Mouse (Mus musculus): ENCODE data around the gene S100a3. TPM values are rescaled to one million over a fixed set of nuclear protein-coding genes. Genes with fewer than 3 reads are reported as not detected.

Gene S100a3
- not detected for polyA plus RNA-seq (2014; fragmentation: Illumina TruSeq; extraction: RNeasy Lipid Tissue Mini Kit (QIAGEN cat#74804); ENCODE audit: low read depth, low replicate concordance)

GRCm38 (mm10) chr3:90560008-90560628, at the start of gene S100a3:
Gene S100a3, plus strand, starts transcription at chr3:90560578.

GRCm38 (mm10) chr3:90513796-90514590, 46.4 kb upstream of the S100a3 start, which contains the start of the genes S100a1 and S100a13:
Gene S100a1, minus strand, starts transcription at chr3:90514392.
Gene S100a13, plus strand, starts transcription at chr3:90514435.

GRCm38 (mm10) chr3:90526580-90526979, 33.8 kb upstream of the S100a3 start, which contains the start of gene S100a14:
Gene S100a14, plus strand, starts transcription at chr3:90526856.

GRCm38 (mm10) chr3:90537141-90537904, 23.1 kb upstream of the S100a3 start, which contains the start of gene S100a16:
Gene S100a16, plus strand, starts transcription at chr3:90537254.

GRCm38 (mm10) chr3:90589947-90590346, 29.6 kb downstream of the S100a3 start, which contains the start of gene S100a2:
Gene S100a2, plus strand, starts transcription at chr3:90590247.

GRCm38 (mm10) chr3:90601486-90602110, 41.2 kb downstream of the S100a3 start, which contains the start of gene Gm42674:
Gene Gm42674, plus strand, starts transcription at chr3:90601904.

GRCm38 (mm10) chr3:90603623-90604022, 43.2 kb downstream of the S100a3 start, which contains the start of gene S100a4:
Gene S100a4, plus strand, starts transcription at chr3:90603771.

GRCm38 (mm10) chr3:90608223-90608622, 47.8 kb downstream of the S100a3 start, which contains the start of gene S100a5:
Gene S100a5, plus strand, starts transcription at chr3:90608523.

GRCm38 (mm10) chr3:90612728-90613291, 52.4 kb downstream of the S100a3 start, which contains the start of gene S100a6:
Gene S100a6, plus strand, starts transcription at chr3:90612882.

Other genes with a start within 250 kb of the S100a3 start
- not detected for gene Slc27a3, start 170.6 kb upstream of the S100a3 start, polyA plus RNA-seq (2014; fragmentation: Illumina TruSeq; extraction: RNeasy Lipid Tissue Mini Kit (QIAGEN cat#74804); ENCODE audit: low read depth, low replicate concordance)
- 19.1 TPM for gene Ints3, start 127.0 kb upstream of the S100a3 start, polyA plus RNA-seq (2014; fragmentation: Illumina TruSeq; extraction: RNeasy Lipid Tissue Mini Kit (QIAGEN cat#74804); ENCODE audit: low read depth, low replicate concordance)
- 1.4 TPM for gene Npr1, start 94.7 kb upstream of the S100a3 start, polyA plus RNA-seq (2014; fragmentation: Illumina TruSeq; extraction: RNeasy Lipid Tissue Mini Kit (QIAGEN cat#74804); ENCODE audit: low read depth, low replicate concordance)
- gene Ilf2, start 84.5 kb upstream of the S100a3 start, polyA plus RNA-seq (2014; fragmentation: Illumina TruSeq; extraction: RNeasy Lipid Tissue Mini Kit (QIAGEN cat#74804); ENCODE audit: low read depth, low replicate concordance) = 48.1 TPM
- gene Snapin, start 69.5 kb upstream of the S100a3 start, polyA plus RNA-seq (2014; fragmentation: Illumina TruSeq; extraction: RNeasy Lipid Tissue Mini Kit (QIAGEN cat#74804); ENCODE audit: low read depth, low replicate concordance) = 68.4 TPM
- 156 TPM for gene Chtop, start 51.1 kb upstream of the S100a3 start, polyA plus RNA-seq (2014; fragmentation: Illumina TruSeq; extraction: RNeasy Lipid Tissue Mini Kit (QIAGEN cat#74804); ENCODE audit: low read depth, low replicate concordance)
- 84.9 TPM for gene S100a1, start 46.2 kb upstream of the S100a3 start, polyA plus RNA-seq (2014; fragmentation: Illumina TruSeq; extraction: RNeasy Lipid Tissue Mini Kit (QIAGEN cat#74804); ENCODE audit: low read depth, low replicate concordance)
- 15.8 TPM for gene S100a13, start 46.1 kb upstream of the S100a3 start, polyA plus RNA-seq (2014; fragmentation: Illumina TruSeq; extraction: RNeasy Lipid Tissue Mini Kit (QIAGEN cat#74804); ENCODE audit: low read depth, low replicate concordance)
- gene S100a14, start 33.7 kb upstream of the S100a3 start, polyA plus RNA-seq (2014; fragmentation: Illumina TruSeq; extraction: RNeasy Lipid Tissue Mini Kit (QIAGEN cat#74804); ENCODE audit: low read depth, low replicate concordance) = 53.2 TPM
- 96.5 TPM for gene S100a16, start 23.3 kb upstream of the S100a3 start, polyA plus RNA-seq (2014; fragmentation: Illumina TruSeq; extraction: RNeasy Lipid Tissue Mini Kit (QIAGEN cat#74804); ENCODE audit: low read depth, low replicate concordance)
- gene S100a2, start 29.7 kb downstream of the S100a3 start, polyA plus RNA-seq (2014; fragmentation: Illumina TruSeq; extraction: RNeasy Lipid Tissue Mini Kit (QIAGEN cat#74804); ENCODE audit: low read depth, low replicate concordance) = not detected
- not detected for gene Gm42674, start 41.3 kb downstream of the S100a3 start, polyA plus RNA-seq (2014; fragmentation: Illumina TruSeq; extraction: RNeasy Lipid Tissue Mini Kit (QIAGEN cat#74804); ENCODE audit: low read depth, low replicate concordance)
- gene S100a4, start 43.2 kb downstream of the S100a3 start, polyA plus RNA-seq (2014; fragmentation: Illumina TruSeq; extraction: RNeasy Lipid Tissue Mini Kit (QIAGEN cat#74804); ENCODE audit: low read depth, low replicate concordance) = 13.6 TPM
- not detected for gene S100a5, start 47.9 kb downstream of the S100a3 start, polyA plus RNA-seq (2014; fragmentation: Illumina TruSeq; extraction: RNeasy Lipid Tissue Mini Kit (QIAGEN cat#74804); ENCODE audit: low read depth, low replicate concordance)
- gene S100a6, start 52.3 kb downstream of the S100a3 start, polyA plus RNA-seq (2014; fragmentation: Illumina TruSeq; extraction: RNeasy Lipid Tissue Mini Kit (QIAGEN cat#74804); ENCODE audit: low read depth, low replicate concordance) = 583 TPM
- 1.8 TPM for gene S100a7a, start 93.4 kb downstream of the S100a3 start, polyA plus RNA-seq (2014; fragmentation: Illumina TruSeq; extraction: RNeasy Lipid Tissue Mini Kit (QIAGEN cat#74804); ENCODE audit: low read depth, low replicate concordance)
- gene S100a8, start 108.4 kb downstream of the S100a3 start, polyA plus RNA-seq (2014; fragmentation: Illumina TruSeq; extraction: RNeasy Lipid Tissue Mini Kit (QIAGEN cat#74804); ENCODE audit: low read depth, low replicate concordance) = 9.0 TPM
- gene S100a9, start 135.1 kb downstream of the S100a3 start, polyA plus RNA-seq (2014; fragmentation: Illumina TruSeq; extraction: RNeasy Lipid Tissue Mini Kit (QIAGEN cat#74804); ENCODE audit: low read depth, low replicate concordance) = 2.4 TPM
- not detected for gene Pglyrp4, start 166.3 kb downstream of the S100a3 start, polyA plus RNA-seq (2014; fragmentation: Illumina TruSeq; extraction: RNeasy Lipid Tissue Mini Kit (QIAGEN cat#74804); ENCODE audit: low read depth, low replicate concordance)
- not detected for gene Gm5849, start 217.3 kb downstream of the S100a3 start, polyA plus RNA-seq (2014; fragmentation: Illumina TruSeq; extraction: RNeasy Lipid Tissue Mini Kit (QIAGEN cat#74804); ENCODE audit: low read depth, low replicate concordance)

All from sigmoid colon, adult 10 weeks (tissue).